Mouse (Mus musculus) liver, embryonic 13.5 days (tissue): Measurements from ENCODE around the gene Diras1. TPM values are rescaled to one million over a fixed set of nuclear protein-coding genes. Genes with fewer than 3 reads are reported as not detected.

Experiments
- ATAC-seq: fragments of 200-750 bp; cut with Nextera tagmentation; 2 replicates; pipeline ENCODE4 v1.8.0; 2017; ENCODE audit warnings: low read depth, mild to moderate bottlenecking, moderate number of reproducible peaks, moderate library complexity
- DNase-seq: peaks from one replicate; pipeline ENCODE4 v3.0.0; 2022
- H3K27ac ChIP-seq: fragments of 300-500 bp; sonication (generic); 2 replicates; pipeline ENCODE4 v1.5.1; 2015; ENCODE audit warnings: moderate library complexity, mild to moderate bottlenecking, inconsistent platforms
- H3K27me3 ChIP-seq: fragments of 300-500 bp; sonication (generic); 2 replicates; pipeline ENCODE4 v1.6.1; 2015; ENCODE audit warnings: mild to moderate bottlenecking, inconsistent platforms
- H3K36me3 ChIP-seq: fragments of 300-500 bp; sonication (generic); 2 replicates; pipeline ENCODE4 v1.6.1; 2015; ENCODE audit warnings: mild to moderate bottlenecking, inconsistent platforms
- H3K4me1 ChIP-seq: fragments of 300-500 bp; sonication (generic); replicated peaks from 2 replicates; pipeline ENCODE4 v1.6.1; 2015; ENCODE audit warnings: inconsistent platforms
- H3K4me2 ChIP-seq: fragments of 300-500 bp; sonication (generic); 2 replicates; pipeline ENCODE4 v1.6.1; 2015; ENCODE audit warnings: inconsistent platforms, mild to moderate bottlenecking, moderate library complexity
- H3K4me3 ChIP-seq: fragments of 300-500 bp; sonication (generic); replicated peaks from 2 replicates; pipeline ENCODE4 v1.5.1; 2015; ENCODE audit warnings: mild to moderate bottlenecking, inconsistent platforms
- H3K9ac ChIP-seq: fragments of 300-500 bp; sonication (generic); 2 replicates; pipeline ENCODE4 v1.6.1; 2015; ENCODE audit warnings: mild to moderate bottlenecking, inconsistent platforms
- H3K9me3 ChIP-seq: fragments of 300-500 bp; sonication (generic); replicated peaks from 2 replicates; pipeline ENCODE4 v1.6.1; 2016; ENCODE audit warnings: inconsistent platforms
- WGBS: fragments of 180-500 bp; shearing (Covaris S2); methylation state at CpG from one replicate; pipeline ENCODE4 v1.1.7; 2015; ENCODE audit not compliant: insufficient replicate concordance; 5-methylcytosine and 5-hydroxymethylcytosine counted together
- polyA plus RNA-seq: library from polyadenylated mRNA; unstranded; fragments of >200 nt; fragmentation: Nextera tagmentation; extraction: Ambion mirVana; gene quantifications from 2 replicates; pipeline ENCODE4 v1.2.1, GENCODE M21; 2015

Gene Diras1
- polyA plus RNA-seq, 1 experiment from 2014 or later, result 0.06 TPM

DNA sequence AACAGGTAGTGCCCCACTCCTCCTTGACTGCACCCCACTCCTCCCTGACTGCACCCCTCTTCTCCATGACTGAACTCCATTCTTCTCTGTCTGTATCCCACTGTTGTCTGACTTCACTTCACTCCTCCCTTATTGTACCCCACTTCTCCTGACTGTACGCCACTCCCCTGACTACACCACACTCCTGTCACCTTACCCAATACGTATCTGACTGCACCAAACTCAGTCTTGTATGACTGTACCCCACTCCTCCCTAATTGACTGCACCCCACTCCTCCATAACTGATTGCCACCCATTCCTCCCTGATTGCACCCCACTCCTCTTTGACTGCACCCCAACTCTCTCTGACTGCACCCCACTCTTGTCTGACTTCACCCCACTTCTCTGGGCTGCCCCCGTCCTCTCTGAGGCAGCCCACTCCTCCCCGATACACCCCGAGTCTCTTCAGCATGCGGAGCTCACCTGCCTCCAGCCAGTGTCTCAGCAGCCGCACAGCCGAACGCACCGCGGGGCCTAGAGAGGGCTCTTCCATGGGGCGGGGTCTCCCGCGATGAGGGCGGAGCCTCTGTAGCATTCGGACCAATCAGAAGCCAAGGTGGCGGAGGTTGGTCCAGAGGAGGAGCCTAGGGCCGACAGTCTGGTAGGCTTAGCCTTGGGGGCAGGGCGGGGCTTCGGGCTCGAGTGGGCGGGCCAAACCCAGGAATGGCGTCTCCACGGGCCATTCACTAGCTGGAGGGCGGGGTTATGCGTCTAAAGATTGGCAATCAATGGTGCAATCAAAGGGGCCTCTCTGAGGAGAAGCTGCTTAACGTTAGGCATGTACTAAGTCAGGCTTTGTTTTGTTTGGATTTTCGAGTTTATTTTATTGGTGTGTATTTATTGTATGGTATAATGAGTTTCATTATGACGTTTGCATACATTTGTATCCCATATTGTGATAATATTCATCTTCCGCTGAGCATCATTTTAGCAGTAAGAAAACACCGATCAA is 10.8 kb downstream of the Diras1 start, which contains the start of gene Gng7:
Gene Gng7 (minus strand): TSS at position 553 of the 992 bp plus-strand sequence.
- Histone ChIP-seq H3K4me3 (peak within 1 kb of the TSS; percentile 36), H3K36me3 (no peaks in the 10 kb centered on the region), H3K4me1 (peaks cover 21% of the 10 kb centered on the region), H3K27ac (no peak within 1 kb of the TSS), H3K4me2 (peak within 1 kb of the TSS; percentile 62), H3K9me3 (no peaks in the 10 kb centered on the region), H3K9ac (no peak within 1 kb of the TSS), H3K27me3 (peaks cover 9% of the 10 kb centered on the region)
- 9% methylated on average over 31 of the region's 31 CpGs for WGBS
- DNase-seq (peak; percentile 93), ATAC-seq (peak; percentile 89)

- no peak overlapping the region for H3K27ac ChIP-seq
- H3K27me3 ChIP-seq, result peaks cover 9% of the 10 kb centered on the region
- WGBS, result 57% methylated on average over 6 of the region's 6 CpGs
- H3K36me3 ChIP-seq, result no peaks in the 10 kb centered on the region
- no peaks in the 10 kb centered on the region for H3K9me3 ChIP-seq
- no peak overlapping the region for H3K4me3 ChIP-seq
- no peak for ATAC-seq
- DNase-seq, result no peak
- no peak overlapping the region for H3K9ac ChIP-seq
- H3K4me2 ChIP-seq, result no peak overlapping the region
- H3K4me1 ChIP-seq, result peaks cover 14% of the 10 kb centered on the region
Measured at GRCm38 (mm10) chr10:81010851-81011250, 14.6 kb downstream of the Diras1 start.

- no peaks in the 10 kb centered on the region for H3K4me1 ChIP-seq
- no peaks in the 10 kb centered on the region for H3K9me3 ChIP-seq
- no peak overlapping the region for H3K4me3 ChIP-seq
- no peaks in the 10 kb centered on the region for H3K36me3 ChIP-seq
- no peak overlapping the region for H3K4me2 ChIP-seq
- no peak overlapping the region for H3K9ac ChIP-seq
- H3K27me3 ChIP-seq, result no peaks in the 10 kb centered on the region
- DNase-seq (peak; percentile 31), ATAC-seq (peak; percentile 66)
- no peak overlapping the region for H3K27ac ChIP-seq
- 28% methylated on average over 7 of the region's 7 CpGs for WGBS
Measured at GRCm38 (mm10) chr10:81007240-81007639, 18.2 kb downstream of the Diras1 start.

DNA sequence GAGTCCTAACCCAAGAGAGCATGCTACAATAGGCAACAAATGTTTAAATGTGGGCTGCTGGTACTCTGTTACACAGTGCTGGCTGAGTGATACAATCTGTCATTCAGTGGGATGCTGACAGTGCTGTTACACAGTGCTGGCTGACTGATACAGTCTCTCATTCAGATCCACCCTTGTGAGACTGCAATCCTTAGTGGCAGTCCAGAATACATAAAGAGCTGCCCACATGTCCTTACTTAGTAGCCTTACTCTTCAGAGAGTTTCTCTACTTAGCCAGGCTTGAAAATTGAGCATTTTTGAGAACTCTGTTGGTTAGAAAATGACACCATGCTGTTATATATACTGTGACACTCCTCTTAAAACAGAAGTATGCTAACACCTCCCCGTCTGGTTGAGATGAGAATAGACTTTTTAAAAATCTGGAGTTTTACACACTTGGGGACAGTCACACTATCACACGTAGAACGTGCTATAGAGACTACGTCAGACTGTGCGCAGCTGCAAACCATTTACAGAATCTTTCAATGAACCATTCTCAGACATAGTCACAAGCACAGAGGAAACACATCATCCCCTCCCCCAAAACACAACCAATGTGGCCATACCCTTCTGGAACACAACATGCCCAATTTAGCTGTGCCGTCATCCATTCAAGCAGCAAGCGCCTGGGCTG is 19.3 kb downstream of the Diras1 start:
- Histone ChIP-seq H3K4me2 (no peak overlapping the region), H3K36me3 (no peaks in the 10 kb centered on the region), H3K9ac (no peak overlapping the region), H3K9me3 (no peaks in the 10 kb centered on the region), H3K27ac (no peak overlapping the region), H3K4me3 (no peak overlapping the region), H3K4me1 (peaks cover under 1% of the 10 kb centered on the region), H3K27me3 (peaks cover 4% of the 10 kb centered on the region; the same call in 1 of the 2 replicates)
- no peak for DNase-seq
- no peak for ATAC-seq
- WGBS, result 84% methylated on average over 7 of the region's 7 CpGs

DNA sequence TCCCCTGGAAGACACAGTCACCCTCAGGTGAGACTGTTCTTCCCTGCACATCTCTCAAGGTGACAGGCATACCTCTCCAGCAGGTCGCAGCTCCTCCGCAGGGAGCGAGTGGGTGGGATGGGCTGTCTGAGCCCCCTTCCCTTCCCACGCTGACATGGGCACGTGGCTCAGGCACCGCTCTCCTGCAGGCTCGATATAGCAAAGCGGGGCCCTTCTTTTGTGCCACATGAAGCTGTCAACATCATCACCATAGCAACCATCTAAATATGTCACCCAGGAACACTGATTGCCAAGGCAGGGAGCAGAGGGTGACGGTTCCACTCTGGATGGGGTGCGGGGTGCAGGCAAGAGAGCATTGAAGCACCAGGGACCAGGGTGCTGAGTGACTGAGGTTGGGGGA is 24.3 kb downstream of the Diras1 start:
- Histone ChIP-seq H3K4me1 (peaks cover 28% of the 10 kb centered on the region), H3K9ac (no peak overlapping the region), H3K27me3 (peaks cover 19% of the 10 kb centered on the region), H3K36me3 (no peaks in the 10 kb centered on the region), H3K27ac (no peak overlapping the region), H3K4me3 (no peak overlapping the region), H3K4me2 (no peak overlapping the region), H3K9me3 (no peaks in the 10 kb centered on the region)
- DNase-seq (no peak), ATAC-seq (no peak)
- 56% methylated on average over 10 of the region's 10 CpGs for WGBS

DNA sequence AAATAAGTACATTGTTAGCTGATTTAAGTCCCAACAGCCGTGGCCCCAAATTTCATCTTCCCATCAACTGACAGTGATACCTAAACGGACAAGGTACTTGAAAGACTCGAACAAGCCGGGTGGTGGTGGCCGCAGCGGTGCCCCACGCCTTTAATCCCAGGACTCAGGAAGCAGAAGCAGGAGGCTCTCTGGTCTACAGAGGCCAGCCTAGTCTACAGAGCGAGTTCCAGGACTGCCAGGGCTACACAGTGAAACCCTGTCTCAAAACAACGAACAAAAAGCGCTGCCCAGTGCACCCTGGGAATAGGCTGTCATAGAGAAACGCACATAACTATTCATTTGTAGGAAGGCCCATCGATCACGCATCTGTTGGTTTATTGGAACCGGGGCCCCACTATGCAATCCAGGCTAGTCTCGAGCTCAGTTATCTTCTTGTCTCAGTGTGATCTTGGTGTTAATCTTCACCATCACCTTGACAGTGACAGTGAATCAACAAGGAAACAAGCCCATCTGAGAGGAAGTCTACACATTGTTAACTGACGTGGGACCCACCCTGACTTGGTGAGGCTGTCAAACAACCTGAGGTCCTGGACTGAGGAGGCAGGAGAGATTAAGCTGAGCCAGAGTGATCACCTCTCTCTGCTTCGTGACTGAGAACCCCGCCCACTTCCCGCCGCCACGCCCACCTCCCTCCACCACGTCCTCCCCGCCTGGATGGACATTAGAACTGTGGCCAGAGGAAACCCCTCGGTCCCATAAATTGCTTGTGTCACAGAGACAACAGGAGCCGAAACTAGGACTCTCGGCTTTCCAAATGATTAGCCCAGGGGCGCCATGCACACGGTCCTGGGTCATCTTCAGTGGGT is 25.0 kb downstream of the Diras1 start:
- H3K4me2 ChIP-seq, result peak overlapping the region; percentile 38
- H3K27ac ChIP-seq, result 0 out of 2 replicates have a peak overlapping the region, but pooled peaks have one; percentile 18
- no peaks in the 10 kb centered on the region for H3K36me3 ChIP-seq
- peak overlapping the region; percentile 27; the same call in 1 of the 2 replicates for H3K9ac ChIP-seq
- no peaks in the 10 kb centered on the region for H3K9me3 ChIP-seq
- no peak overlapping the region for H3K4me3 ChIP-seq
- ATAC-seq (peak; percentile 40), DNase-seq (no peak)
- H3K4me1 ChIP-seq, result peaks cover 28% of the 10 kb centered on the region
- peaks cover 19% of the 10 kb centered on the region for H3K27me3 ChIP-seq
- 28% methylated on average over 28 of the region's 28 CpGs for WGBS

DNA sequence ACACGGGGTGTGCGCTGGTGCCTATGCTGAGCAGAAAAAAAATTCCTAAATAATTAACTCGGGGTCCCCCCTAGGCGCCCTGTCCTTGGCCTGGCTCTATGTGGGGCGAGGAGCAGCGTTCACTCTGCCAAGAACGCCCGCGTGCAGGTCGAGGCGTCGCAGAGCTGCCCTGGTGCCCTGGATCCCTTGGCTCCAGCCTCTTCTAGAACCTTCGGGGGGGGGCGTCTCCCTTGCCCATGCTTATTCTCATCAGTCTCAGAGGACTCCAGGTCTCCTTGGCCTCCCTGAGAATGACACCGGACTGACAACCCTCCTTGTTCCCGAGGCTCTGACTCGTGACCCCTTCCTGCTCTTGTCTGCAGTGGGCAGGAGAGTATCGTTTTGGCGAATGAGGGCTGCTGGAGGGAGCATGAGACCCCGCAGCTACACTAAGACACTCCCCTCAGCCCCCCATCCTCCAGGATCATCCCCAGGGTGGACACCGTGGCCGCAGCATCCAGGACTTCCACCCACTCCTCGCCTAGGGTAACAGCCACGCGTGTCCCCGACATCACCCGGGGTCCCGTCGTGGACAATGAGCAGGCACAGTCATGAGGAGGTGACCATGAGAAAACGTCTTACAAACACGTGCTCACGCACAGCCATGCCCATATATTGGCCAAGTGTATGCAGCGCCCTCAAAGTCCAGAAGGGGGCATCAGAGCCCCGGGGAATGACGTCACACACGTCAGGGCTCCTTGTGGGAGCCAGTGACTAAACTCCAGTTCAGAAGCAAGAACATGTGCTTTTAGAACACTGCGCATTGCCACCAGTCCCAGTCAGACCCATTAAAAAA is 25.9 kb downstream of the Diras1 start:
- Histone ChIP-seq H3K36me3 (no peaks in the 10 kb centered on the region), H3K4me1 (peaks cover 33% of the 10 kb centered on the region), H3K9ac (0 out of 2 replicates have a peak overlapping the region, but pooled peaks have one; percentile 27), H3K9me3 (no peaks in the 10 kb centered on the region), H3K4me2 (peak overlapping the region; percentile 38), H3K27me3 (peaks cover 24% of the 10 kb centered on the region), H3K27ac (no peak overlapping the region), H3K4me3 (no peak overlapping the region)
- DNase-seq (peak; percentile 79), ATAC-seq (peak; percentile 65)
- WGBS, result 25% methylated on average over 37 of the region's 37 CpGs

GRCm38 (mm10) chr10:80998778-80999177 is 26.7 kb downstream of the Diras1 start:
- peak; percentile 45; the same call in 1 of the 2 replicates for ATAC-seq
- Histone ChIP-seq H3K4me3 (no peak overlapping the region), H3K9me3 (no peaks in the 10 kb centered on the region), H3K27ac (no peak overlapping the region), H3K4me2 (no peak overlapping the region), H3K4me1 (peaks cover 33% of the 10 kb centered on the region), H3K27me3 (peaks cover 30% of the 10 kb centered on the region), H3K36me3 (no peaks in the 10 kb centered on the region), H3K9ac (no peak overlapping the region)
- 5% methylated on average over 12 of the region's 12 CpGs for WGBS
- DNase-seq, result peak; percentile 56

GRCm38 (mm10) chr10:80998021-80998420 is 27.4 kb downstream of the Diras1 start:
- Histone ChIP-seq H3K4me1 (peaks cover 33% of the 10 kb centered on the region), H3K27me3 (peaks cover 37% of the 10 kb centered on the region), H3K9ac (no peak overlapping the region), H3K9me3 (no peaks in the 10 kb centered on the region), H3K36me3 (no peaks in the 10 kb centered on the region), H3K27ac (no peak overlapping the region), H3K4me3 (no peak overlapping the region), H3K4me2 (no peak overlapping the region)
- WGBS, result 46% methylated on average over 14 of the region's 14 CpGs
- ATAC-seq (no peak), DNase-seq (no peak)

- DNase-seq (no peak), ATAC-seq (no peak)
- H3K4me1 ChIP-seq, result peaks cover 33% of the 10 kb centered on the region
- no peaks in the 10 kb centered on the region for H3K9me3 ChIP-seq
- peaks cover 43% of the 10 kb centered on the region for H3K27me3 ChIP-seq
- 64% methylated on average over 8 of the region's 8 CpGs for WGBS
- H3K9ac ChIP-seq, result no peak overlapping the region
- no peak overlapping the region for H3K4me2 ChIP-seq
- no peak overlapping the region for H3K27ac ChIP-seq
- no peaks in the 10 kb centered on the region for H3K36me3 ChIP-seq
- H3K4me3 ChIP-seq, result no peak overlapping the region
Measured at GRCm38 (mm10) chr10:80997332-80997731, 28.1 kb downstream of the Diras1 start.
